Mouse (Mus musculus) embryonic facial prominence, embryonic 15.5 days (tissue): ENCODE data around the gene Kcna5. TPM values are rescaled to one million over a fixed set of nuclear protein-coding genes. Genes with fewer than 3 reads are reported as not detected.

Experiments
- ATAC-seq: fragments of 200-750 bp; cut with Nextera tagmentation; 2 replicates; pipeline ENCODE4 v1.8.0; 2017; ENCODE audit warnings: low read depth, moderate TSS enrichment; ENCODE audit not compliant: insufficient number of reproducible peaks, low FRiP score, low TSS enrichment
- H3K27ac ChIP-seq: fragments of 300-500 bp; sonication (generic); replicated peaks from 2 replicates; pipeline ENCODE4 v1.5.1; 2015; ENCODE audit warnings: mild to moderate bottlenecking, inconsistent platforms
- H3K27me3 ChIP-seq: fragments of 300-500 bp; sonication (generic); 2 replicates; pipeline ENCODE4 v1.6.1; 2015; ENCODE audit warnings: inconsistent platforms
- H3K36me3 ChIP-seq: fragments of 300-500 bp; sonication (generic); 2 replicates; pipeline ENCODE4 v1.6.1; 2015; ENCODE audit warnings: mild to moderate bottlenecking, inconsistent platforms
- H3K4me1 ChIP-seq: fragments of 300-500 bp; sonication (generic); 2 replicates; pipeline ENCODE4 v1.6.1; 2015; ENCODE audit warnings: inconsistent platforms
- H3K4me2 ChIP-seq: fragments of 300-500 bp; sonication (generic); replicated peaks from 2 replicates; pipeline ENCODE4 v1.6.1; 2015; ENCODE audit warnings: mild to moderate bottlenecking, inconsistent platforms
- H3K4me3 ChIP-seq: fragments of 300-500 bp; sonication (generic); replicated peaks from 2 replicates; pipeline ENCODE4 v1.5.1; 2015; ENCODE audit warnings: mild to moderate bottlenecking, inconsistent platforms
- H3K9ac ChIP-seq: fragments of 300-500 bp; sonication (generic); 2 replicates; pipeline ENCODE4 v1.6.1; 2015; ENCODE audit warnings: inconsistent platforms
- H3K9me3 ChIP-seq: fragments of 300-500 bp; sonication (generic); replicated peaks from 2 replicates; pipeline ENCODE4 v1.6.1; 2016; ENCODE audit warnings: inconsistent platforms
- WGBS: fragments of 180-500 bp; shearing (Covaris S2); methylation state at CpG from one replicate; pipeline ENCODE4 v1.1.7; 2015; 5-methylcytosine and 5-hydroxymethylcytosine counted together
- polyA plus RNA-seq: library from polyadenylated mRNA; unstranded; fragments of >200 nt; fragmentation: Nextera tagmentation; extraction: Ambion mirVana; gene quantifications from 2 replicates; pipeline ENCODE4 v1.2.1, GENCODE M21; 2015

The Kcna5 gene
- polyA plus RNA-seq, 1 experiment from 2014 or later = 7.7 TPM

GRCm38 (mm10) chr6:126564376-126564775, 29.2 kb upstream of the Kcna5 start:
- Histone ChIP-seq H3K9ac (no peak overlapping the region), H3K4me3 (no peak overlapping the region), H3K36me3 (no peaks in the 10 kb centered on the region), H3K4me2 (no peak overlapping the region), H3K27ac (no peak overlapping the region), H3K27me3 (peaks cover 5% of the 10 kb centered on the region), H3K9me3 (no peaks in the 10 kb centered on the region), H3K4me1 (peaks cover 14% of the 10 kb centered on the region)
- ATAC-seq = no peak
- WGBS = 54% methylated on average over 6 of the region's 6 CpGs

DNA sequence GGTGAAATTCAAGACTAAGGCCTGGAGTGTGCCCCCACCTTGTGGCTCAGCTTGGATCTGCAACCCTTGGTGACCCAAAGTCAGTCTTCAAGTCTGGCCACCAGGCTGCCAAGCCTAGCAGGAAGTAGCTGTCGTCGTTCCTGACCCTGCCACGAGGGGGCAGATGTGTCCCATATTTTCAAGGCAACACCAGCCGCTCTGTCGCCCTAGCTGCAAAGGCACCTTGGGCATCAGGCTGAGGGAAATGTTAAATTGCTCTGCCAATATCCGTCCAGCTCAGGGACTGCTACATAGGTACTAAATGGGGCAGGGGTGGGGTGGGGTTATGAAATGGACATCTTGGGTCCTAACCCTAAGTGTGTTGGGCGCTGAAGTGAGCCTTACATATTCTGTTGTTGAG, 28.7 kb upstream of the Kcna5 start:
- no peak for ATAC-seq
- Histone ChIP-seq H3K27ac (no peak overlapping the region), H3K27me3 (peaks cover 5% of the 10 kb centered on the region), H3K9me3 (no peaks in the 10 kb centered on the region), H3K36me3 (no peaks in the 10 kb centered on the region), H3K4me1 (peaks cover 15% of the 10 kb centered on the region), H3K4me2 (no peak overlapping the region), H3K4me3 (no peak overlapping the region), H3K9ac (no peak overlapping the region)
- WGBS = 16% methylated on average over 7 of the region's 7 CpGs

DNA sequence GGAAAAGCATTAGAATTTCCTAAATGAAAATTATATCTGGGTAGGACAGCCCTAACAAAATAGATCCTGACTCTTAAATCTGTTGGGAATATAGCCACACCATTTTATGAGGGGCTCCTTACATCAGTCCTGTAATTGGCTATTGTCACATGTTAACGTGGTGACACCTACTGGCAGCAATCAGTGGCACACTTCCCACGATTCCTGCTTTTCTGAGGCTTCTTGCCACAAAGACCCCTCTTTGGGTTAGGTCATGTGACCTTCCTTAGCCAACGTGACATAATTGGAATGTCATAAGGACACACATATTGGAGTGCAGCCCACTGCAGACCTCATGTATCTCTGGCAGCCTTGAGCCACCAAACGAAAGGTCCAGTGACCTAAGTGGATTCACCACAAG, 26.5 kb upstream of the Kcna5 start:
- Histone ChIP-seq H3K27ac (no peak overlapping the region), H3K9me3 (no peaks in the 10 kb centered on the region), H3K4me3 (no peak overlapping the region), H3K9ac (no peak overlapping the region), H3K27me3 (peaks cover 6% of the 10 kb centered on the region), H3K4me1 (peaks cover 15% of the 10 kb centered on the region), H3K4me2 (no peak overlapping the region), H3K36me3 (no peaks in the 10 kb centered on the region)
- no peak for ATAC-seq
- whole genome bisulfite sequencing = 30% methylated on average over 4 of the region's 4 CpGs

GRCm38 (mm10) chr6:126560696-126561095, 25.5 kb upstream of the Kcna5 start:
- H3K9ac ChIP-seq = no peak overlapping the region
- H3K36me3 ChIP-seq = no peaks in the 10 kb centered on the region
- no peak overlapping the region for H3K4me3 ChIP-seq
- peaks cover 9% of the 10 kb centered on the region for H3K27me3 ChIP-seq
- H3K9me3 ChIP-seq = no peaks in the 10 kb centered on the region
- no peak overlapping the region for H3K27ac ChIP-seq
- H3K4me1 ChIP-seq = peaks cover 15% of the 10 kb centered on the region
- 86% methylated on average over 1 of the region's 1 CpGs for WGBS
- ATAC-seq = no peak
- H3K4me2 ChIP-seq = no peak overlapping the region

GRCm38 (mm10) chr6:126560036-126560435, 24.8 kb upstream of the Kcna5 start:
- peaks cover 7% of the 10 kb centered on the region; the same call in 1 of the 2 replicates for H3K27me3 ChIP-seq
- peak; percentile 45; the same call in 1 of the 2 replicates for ATAC-seq
- H3K4me1 ChIP-seq = peaks cover 15% of the 10 kb centered on the region
- 0 out of 2 replicates have a peak overlapping the region, but pooled peaks have one; percentile 6 for H3K4me2 ChIP-seq
- no peak overlapping the region for H3K4me3 ChIP-seq
- H3K27ac ChIP-seq = no peak overlapping the region; the same call in 1 of the 2 replicates
- H3K36me3 ChIP-seq = no peaks in the 10 kb centered on the region
- H3K9me3 ChIP-seq = no peaks in the 10 kb centered on the region
- WGBS = 13% methylated on average over 8 of the region's 8 CpGs
- H3K9ac ChIP-seq = no peak overlapping the region

- WGBS = 48% methylated on average over 3 of the region's 3 CpGs
These were observed 23.1 kb upstream of the Kcna5 start for GRCm38 (mm10) chr6:126558276-126558675.

DNA sequence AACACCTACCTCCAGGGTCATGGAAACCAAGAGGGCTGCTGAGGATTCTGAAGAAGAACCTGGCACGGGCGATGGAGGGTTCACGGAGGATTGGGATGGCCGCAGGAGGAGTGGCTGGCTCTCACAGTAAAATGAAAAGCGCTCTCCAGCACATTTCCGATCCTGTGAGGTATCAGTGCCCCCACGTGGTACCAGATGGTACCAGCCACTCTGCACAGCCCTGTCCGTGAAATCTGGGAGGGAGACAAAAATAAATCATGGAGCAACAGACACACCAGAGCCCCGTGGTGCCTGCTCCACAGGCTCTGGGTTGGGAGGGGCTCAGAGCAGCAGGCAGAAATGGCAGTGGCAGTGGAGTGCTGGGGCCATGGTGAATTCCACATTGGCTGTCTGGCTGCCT, 18.6 kb upstream of the Kcna5 start:
- no peak overlapping the region for H3K4me2 ChIP-seq
- H3K36me3 ChIP-seq = no peaks in the 10 kb centered on the region
- ATAC-seq = 0 out of 2 replicates have a peak, but pooled peaks have one; percentile 45
- peaks cover 24% of the 10 kb centered on the region for H3K27me3 ChIP-seq
- WGBS = 25% methylated on average over 9 of the region's 9 CpGs
- H3K9ac ChIP-seq = no peak overlapping the region
- H3K27ac ChIP-seq = no peak overlapping the region
- no peak overlapping the region for H3K4me3 ChIP-seq
- no peaks in the 10 kb centered on the region for H3K9me3 ChIP-seq
- peaks cover 7% of the 10 kb centered on the region; the same call in 1 of the 2 replicates for H3K4me1 ChIP-seq

More at GRCm38 (mm10) chr6:126558276-126558675, 23.1 kb upstream of the Kcna5 start:
- ATAC-seq = no peak
- Histone ChIP-seq H3K4me2 (no peak overlapping the region), H3K4me3 (no peak overlapping the region), H3K27me3 (peaks cover 20% of the 10 kb centered on the region), H3K9ac (no peak overlapping the region), H3K36me3 (no peaks in the 10 kb centered on the region), H3K9me3 (no peaks in the 10 kb centered on the region), H3K27ac (no peak overlapping the region), H3K4me1 (peaks cover 22% of the 10 kb centered on the region)

DNA sequence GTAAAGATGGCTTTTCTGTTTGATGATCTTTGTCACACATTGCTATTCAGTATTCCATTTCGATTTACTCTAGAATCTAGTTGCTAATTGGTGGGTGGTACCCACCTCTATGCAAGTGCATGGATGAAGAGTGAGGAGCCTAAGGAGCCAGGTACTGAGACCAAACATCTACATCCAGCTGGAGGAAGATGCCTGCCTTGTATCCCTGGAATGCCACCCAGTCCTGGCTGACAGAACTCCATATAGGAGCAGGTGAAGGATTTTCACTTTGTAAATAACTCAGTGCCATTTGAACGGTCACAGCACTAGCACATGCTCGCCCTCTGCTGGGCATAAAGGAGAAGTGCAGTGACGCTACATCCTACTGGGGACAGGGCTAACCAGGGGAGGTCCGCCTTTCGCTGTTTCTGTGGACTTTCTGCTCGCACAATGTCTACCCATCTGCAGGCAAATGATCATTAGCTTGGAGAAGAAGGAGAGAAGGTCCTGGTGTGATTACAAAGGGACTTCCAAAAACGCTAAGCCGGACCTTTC, 16.7 kb upstream of the Kcna5 start:
- no peak overlapping the region for H3K4me3 ChIP-seq
- H3K36me3 ChIP-seq = no peaks in the 10 kb centered on the region
- no peak overlapping the region for H3K27ac ChIP-seq
- H3K4me1 ChIP-seq = peaks cover 7% of the 10 kb centered on the region; the same call in 1 of the 2 replicates
- H3K27me3 ChIP-seq = peaks cover 24% of the 10 kb centered on the region
- no peak for ATAC-seq
- H3K4me2 ChIP-seq = no peak overlapping the region
- H3K9ac ChIP-seq = no peak overlapping the region
- WGBS = 21% methylated on average over 9 of the region's 9 CpGs
- no peaks in the 10 kb centered on the region for H3K9me3 ChIP-seq

DNA sequence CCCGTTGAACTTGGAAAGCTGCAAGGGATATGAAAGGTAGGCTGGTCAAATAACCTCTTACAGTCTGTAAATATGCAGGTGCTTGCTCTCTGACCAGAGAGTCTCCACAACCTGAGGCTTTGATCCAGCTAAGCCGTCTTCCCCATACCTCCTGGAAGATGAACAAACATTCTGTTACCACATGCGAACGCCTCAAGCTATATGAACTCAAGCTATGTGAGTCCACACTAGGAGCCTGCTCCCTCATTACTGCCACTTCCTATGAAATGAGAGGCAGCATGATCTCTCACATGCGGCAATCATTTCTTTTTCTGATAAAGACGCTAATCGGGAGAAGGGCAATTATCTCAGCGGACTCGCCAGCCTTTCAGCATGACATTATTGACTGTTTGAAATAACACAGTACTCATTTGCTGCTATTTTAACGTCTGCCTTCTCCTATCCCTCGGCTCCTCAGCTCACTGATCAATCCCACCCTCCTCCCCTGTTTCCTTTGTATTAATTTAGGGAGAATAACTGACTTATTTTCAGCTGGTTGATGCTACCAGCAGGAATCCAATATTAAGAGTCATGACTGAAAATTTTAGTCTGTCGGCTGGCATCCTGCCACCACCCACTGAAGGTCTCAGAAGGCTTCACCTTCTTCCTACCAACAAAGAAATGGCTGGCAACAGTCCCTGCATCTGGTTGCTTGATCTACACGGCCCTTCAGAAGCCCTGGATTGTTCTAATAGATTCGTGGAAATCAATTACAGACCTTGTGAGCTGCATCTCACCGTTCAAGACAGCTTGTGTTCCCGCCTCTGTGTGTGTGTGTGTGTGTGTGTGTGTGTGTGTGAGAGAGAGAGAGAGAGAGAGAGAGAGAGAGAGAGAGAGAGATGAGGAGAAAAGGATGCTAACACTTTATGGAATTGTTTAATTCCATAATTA, 9.2 kb upstream of the Kcna5 start:
- no peak overlapping the region for H3K27ac ChIP-seq
- ATAC-seq = no peak
- H3K9me3 ChIP-seq = no peaks in the 10 kb centered on the region
- peaks cover 5% of the 10 kb centered on the region; the same call in 1 of the 2 replicates for H3K27me3 ChIP-seq
- H3K4me3 ChIP-seq = no peak overlapping the region
- no peak overlapping the region for H3K4me2 ChIP-seq
- no peaks in the 10 kb centered on the region for H3K36me3 ChIP-seq
- 43% methylated on average over 16 of the region's 16 CpGs for WGBS
- no peaks in the 10 kb centered on the region for H3K4me1 ChIP-seq
- no peak overlapping the region for H3K9ac ChIP-seq

- 92% methylated on average over 4 of the region's 4 CpGs for WGBS
- peaks cover 5% of the 10 kb centered on the region; the same call in 1 of the 2 replicates for H3K27me3 ChIP-seq
- H3K4me3 ChIP-seq = no peak overlapping the region
- H3K36me3 ChIP-seq = no peaks in the 10 kb centered on the region
- H3K9me3 ChIP-seq = no peaks in the 10 kb centered on the region
- no peak overlapping the region for H3K9ac ChIP-seq
- ATAC-seq = no peak
- H3K27ac ChIP-seq = no peak overlapping the region
- no peaks in the 10 kb centered on the region for H3K4me1 ChIP-seq
- H3K4me2 ChIP-seq = no peak overlapping the region
These were observed 7.5 kb upstream of the Kcna5 start for GRCm38 (mm10) chr6:126542724-126543123.

DNA sequence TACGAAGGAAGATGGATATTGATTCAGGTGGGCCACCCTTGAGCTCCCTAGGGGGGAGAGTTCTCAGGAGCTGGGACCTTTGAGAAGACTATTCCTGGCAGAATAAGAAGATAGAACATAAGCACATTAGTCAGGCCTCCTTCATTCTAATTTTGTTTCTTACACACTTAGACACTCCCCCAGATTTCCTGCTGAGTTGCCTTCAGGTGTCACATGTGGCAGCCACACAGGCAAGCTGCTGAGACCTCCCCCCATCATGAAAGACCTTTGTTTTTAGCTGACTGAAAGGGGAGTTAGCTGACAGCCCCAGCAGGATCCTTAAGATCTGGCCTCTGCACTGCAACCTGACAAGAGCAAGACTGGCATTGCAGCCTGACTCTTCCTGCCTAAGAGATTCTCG, 2.3 kb upstream of the Kcna5 start:
- H3K9me3 ChIP-seq = no peaks in the 10 kb centered on the region
- H3K36me3 ChIP-seq = no peaks in the 10 kb centered on the region
- H3K27me3 ChIP-seq = peaks cover 10% of the 10 kb centered on the region
- H3K4me2 ChIP-seq = no peak overlapping the region
- H3K4me3 ChIP-seq = no peak overlapping the region
- no peak overlapping the region for H3K9ac ChIP-seq
- no peak for ATAC-seq
- WGBS = 44% methylated on average over 2 of the region's 2 CpGs
- no peak overlapping the region for H3K27ac ChIP-seq
- H3K4me1 ChIP-seq = peaks cover 32% of the 10 kb centered on the region
